Mouse (Mus musculus): Measurements from ENCODE around the gene Zfp219. TPM values are rescaled to one million over a fixed set of nuclear protein-coding genes. Genes with fewer than 3 reads are reported as not detected.

The Zfp219 gene
- polyA plus RNA-seq, 1 experiment, result 73.4 TPM

DNA sequence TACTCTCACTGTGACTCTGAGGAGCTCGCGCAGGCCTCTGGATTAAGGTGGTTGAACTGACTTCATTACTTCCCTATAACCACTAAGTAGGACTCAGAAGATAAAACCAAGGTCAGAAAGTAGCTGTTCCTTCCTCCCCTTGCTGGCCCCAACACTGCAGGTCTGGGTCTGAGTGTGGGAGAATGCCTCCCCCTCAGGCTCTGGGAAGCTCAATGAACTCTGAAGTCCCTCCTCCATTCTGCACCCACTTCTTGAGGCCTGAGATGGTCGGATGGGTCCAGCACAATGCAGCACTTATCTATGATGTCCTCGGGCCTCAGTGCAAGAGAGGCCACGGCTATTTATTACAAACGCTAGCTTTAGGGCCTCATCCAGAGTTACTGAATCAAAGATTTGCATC, 14.9 kb downstream of the Zfp219 start:
- DNase-seq (ENCODE audit: extremely low spot score in 1 of 2, low spot score in 1 of 2), result no peak

DNA sequence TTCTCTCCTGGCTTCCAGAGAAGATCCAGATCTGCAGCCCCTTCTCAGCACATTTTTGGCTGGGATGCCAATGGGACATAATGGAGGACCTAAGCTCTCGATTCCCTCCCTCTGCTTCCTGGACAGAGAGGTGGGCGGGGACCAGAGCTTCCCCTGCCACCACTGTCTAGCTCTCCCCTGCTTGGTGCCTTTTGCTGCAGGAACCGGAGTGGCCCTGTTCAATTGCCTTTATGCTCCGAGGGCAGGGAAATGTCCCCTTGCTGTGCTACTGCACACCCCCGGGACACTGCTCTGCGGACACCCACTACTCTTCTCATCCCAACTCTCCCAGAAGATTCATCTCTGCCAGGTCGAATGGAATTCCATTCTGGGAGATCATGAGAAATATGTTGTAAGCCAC, 15.4 kb downstream of the Zfp219 start:
- no peak for DNase-seq (ENCODE audit: extremely low spot score in 1 of 2, low spot score in 1 of 2)

DNA sequence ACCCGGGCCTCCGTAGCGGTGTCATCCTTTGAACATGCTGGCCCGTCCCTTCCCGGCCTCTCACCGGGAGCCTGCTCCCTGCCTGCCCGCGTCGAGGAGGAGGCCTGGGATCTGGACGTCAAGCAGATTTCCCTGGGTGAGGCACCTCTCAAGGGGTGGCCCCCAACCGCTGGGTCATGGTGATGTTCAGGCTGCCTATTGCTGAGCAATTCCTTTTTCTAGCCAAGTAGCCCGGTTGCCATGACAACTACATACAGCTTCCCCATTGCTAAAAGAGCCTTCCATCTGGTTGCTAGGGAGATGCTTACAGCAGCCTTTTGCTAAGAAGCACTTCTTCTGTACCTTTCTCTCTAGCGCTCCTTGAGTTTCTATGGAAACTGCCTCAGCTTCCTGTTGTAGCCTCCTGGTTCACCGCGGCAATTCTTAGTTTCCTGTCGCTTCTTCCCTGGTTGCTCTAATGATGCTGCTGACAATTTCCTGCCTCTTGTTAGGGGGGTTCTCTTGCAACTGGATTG, 16.5 kb downstream of the Zfp219 start:
- peak; percentile 89 to 92 for DNase-seq (ENCODE audit: extremely low spot score in 1 of 2, low spot score in 1 of 2)

DNA sequence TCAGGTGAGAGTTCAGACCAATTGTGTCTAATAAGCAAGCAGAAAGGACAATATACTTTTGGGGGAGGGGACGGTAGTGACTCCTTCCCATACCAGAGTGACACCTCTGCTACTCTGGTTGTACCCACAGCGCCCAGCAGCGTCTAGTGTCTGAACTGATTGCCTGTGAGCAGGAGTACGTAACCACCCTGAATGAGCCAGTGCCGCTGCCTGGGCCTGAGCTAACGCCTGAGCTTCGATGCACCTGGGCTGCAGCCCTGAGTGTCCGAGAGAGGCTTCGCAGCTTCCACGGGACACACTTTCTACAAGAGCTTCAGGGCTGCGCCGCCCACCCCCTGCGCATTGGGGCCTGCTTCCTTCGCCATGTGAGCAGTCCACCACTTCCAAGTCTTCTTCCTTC, 23.1 kb downstream of the Zfp219 start:
- DNase-seq (ENCODE audit: extremely low spot score in 1 of 2, low spot score in 1 of 2), result peak in 1 of 2 experiments; percentile 0

DNA sequence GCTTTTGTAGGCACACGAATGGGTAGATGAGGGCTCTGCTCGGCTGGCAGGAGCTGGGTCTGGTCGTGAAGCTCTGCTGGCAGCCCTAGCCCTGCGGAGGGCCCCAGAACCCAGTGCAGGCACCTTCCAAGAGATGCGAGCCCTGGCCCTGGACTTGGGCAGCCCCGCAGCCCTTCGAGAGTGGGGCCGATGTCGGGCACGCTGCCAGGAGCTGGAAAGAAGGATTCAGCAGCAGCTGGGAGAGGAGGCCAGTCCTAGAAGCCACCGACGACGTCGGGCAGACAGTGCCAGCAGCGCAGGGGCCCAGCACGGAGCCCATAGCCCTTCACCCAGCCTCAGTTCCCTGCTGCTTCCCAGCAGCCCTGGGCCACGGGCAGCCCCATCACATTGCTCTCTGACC, 23.7 kb downstream of the Zfp219 start:
- peak in 1 of 2 experiments; percentile 4 for DNase-seq (ENCODE audit: extremely low spot score in 1 of 2, low spot score in 1 of 2)

DNA sequence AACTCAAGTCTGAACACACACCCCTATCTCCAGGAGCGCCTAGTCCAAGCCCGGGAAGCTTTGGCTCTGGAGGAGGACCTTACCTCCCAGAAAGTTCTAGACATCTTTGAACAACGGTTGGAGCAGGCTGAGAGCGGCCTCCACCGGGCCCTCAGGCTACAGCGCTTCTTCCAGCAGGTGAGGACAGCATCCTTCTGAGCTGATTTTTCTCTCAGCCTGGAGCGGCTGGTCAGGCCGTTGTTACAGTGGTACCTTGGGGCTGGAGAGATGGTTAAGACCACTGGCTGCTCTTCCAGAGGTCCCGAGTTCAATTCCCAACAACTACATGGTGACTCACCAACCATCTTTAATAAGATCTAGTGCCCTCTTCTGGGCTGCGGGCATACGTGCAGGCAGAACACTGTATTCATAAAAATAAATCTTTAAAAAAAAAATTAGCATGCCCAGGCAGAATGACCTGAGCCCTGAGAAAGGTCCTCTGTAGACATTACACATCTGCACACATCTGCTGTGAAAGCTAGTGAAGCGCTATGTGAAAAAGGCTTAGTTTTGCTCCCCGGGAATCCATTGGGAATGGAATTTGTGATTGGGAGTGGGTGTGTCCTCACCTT, 24.2 kb downstream of the Zfp219 start:
- peak in 1 of 2 experiments; percentile 10 for DNase-seq (ENCODE audit: extremely low spot score in 1 of 2, low spot score in 1 of 2)

DNA sequence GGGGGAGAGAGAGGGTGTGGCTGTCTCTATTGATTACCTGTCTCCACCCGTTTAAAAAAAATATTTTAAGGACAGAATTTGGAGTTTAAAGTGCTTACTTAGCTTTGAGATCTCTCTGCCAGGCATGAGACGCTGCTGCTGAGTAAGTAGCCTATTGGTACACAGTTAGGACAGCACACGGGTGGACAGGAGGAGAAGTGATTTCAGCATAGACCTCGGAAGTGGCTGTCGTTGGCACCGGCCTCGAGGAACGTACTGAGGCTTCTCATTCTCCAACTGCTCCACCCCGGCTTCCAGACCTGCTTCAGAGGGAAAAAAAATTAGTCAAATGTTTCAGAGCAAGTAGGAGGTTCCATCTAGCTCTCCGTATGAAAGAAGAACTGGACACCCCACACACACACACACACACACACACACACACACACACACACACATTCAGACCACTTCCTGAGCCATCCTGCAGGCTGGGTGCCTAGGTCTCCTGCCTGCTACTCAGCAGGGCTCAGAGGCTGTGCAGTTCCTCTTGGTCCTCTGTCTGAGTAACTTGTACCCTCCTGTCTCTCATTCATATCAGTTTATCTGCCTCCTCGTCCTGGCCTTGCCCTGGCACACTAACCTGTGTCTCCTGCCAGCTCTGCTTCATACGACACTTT, 25.2 kb downstream of the Zfp219 start:
- DNase-seq (ENCODE audit: extremely low spot score in 1 of 2, low spot score in 1 of 2), result no peak

DNA sequence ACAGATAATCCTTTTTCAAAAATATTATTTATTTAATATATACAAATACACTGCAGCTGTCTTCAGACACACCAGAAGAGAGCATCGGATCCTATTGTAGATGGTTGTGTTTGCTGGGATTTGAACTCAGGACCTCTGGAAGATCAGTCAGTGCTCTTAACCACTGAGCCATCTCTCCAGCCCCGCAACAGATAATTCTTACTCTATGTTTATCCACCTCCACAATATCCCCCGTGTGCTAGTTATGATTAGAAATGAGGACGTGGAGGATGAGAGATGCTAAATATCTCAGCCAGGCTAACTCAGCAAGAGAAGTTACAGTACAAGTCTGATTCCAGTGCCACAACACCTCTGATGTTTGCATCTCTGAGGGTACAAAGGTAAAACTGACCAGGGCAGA, 26.1 kb downstream of the Zfp219 start:
- no peak for DNase-seq (ENCODE audit: extremely low spot score in 1 of 2, low spot score in 1 of 2)

DNA sequence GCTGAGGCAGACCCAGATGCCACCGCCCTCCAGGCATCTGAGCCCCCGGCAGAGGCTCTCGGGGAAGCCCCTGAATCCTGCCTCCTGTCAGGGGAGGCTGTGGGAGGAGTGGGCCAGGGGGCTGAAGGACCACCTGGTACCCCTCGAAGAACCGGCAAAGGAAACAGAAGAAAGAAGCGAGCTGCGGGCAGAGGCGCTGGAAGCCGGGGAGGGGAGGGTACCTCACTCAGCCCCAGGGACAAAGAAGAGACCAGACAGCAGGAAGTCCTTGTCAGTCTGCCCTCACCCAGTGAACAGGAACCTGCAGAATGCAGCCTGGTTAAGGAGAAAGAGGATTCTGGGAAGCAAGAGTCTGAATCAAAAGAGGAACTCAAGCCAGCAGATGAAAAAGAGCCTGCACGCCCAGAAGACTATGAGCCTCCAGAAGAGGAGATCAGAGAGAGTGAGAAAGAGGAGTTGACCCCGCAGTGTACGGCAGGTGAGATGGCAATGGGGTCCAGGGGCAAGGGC, 31.0 kb downstream of the Zfp219 start:
- no peak for DNase-seq (ENCODE audit: extremely low spot score in 1 of 2, low spot score in 1 of 2)

DNA sequence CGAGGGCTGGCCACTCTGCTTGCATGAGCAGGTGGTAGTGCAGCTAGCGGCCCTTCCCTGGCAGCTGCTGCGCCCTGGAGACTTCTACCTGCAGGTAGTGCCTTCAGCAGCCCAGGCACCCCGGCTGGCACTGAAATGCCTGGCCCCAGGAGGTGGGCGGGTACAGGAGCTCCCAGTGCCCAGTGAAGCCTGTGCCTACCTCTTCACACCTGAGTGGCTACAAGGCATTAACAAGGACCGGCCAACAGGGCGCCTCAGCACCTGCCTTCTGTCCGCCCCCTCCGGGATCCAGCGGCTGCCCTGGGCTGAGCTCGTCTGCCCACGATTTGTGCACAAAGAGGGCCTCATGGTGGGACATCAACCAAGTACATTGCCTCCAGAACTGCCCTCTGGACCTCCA, 31.8 kb downstream of the Zfp219 start:
- DNase-seq (ENCODE audit: extremely low spot score in 1 of 2, low spot score in 1 of 2), result no peak

DNA sequence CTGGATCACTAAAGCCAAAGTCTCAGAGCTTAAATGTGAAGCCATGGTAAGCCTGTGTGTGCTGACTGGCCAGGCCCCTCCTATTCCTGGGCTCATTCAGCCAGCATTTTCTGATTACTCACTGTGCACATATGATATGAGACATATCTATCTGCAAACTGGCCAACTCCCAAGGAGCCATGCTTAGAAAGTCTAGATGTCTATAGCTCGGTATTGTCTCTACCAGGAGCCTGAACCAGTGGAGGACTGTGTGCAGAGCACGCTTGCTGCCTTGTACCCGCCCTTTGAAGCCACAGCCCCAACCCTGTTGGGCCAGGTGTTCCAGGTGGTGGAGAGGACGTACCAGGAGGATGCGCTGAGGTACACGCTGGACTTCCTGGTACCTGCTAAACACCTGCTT, 33.4 kb downstream of the Zfp219 start:
- DNase-seq (ENCODE audit: extremely low spot score in 1 of 2, low spot score in 1 of 2), result no peak

DNA sequence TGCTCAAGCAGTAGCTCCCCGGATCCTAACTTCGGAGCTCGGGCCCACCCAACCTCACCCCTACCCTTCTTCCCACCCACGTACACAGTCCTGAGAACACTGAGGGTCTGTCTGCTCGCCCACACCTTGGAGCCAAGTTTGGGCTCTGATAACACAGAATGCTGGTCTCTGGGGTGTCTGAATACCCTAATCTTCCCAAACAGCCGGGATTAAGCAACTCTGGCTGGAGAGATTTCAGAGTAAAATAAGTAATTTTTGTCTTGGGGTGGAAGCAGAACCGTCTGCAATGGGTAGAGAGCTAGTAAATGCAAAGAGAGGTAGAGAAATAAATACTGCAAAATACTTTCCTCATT, 34.4 kb downstream of the Zfp219 start:
- no peak for DNase-seq (ENCODE audit: extremely low spot score in 1 of 2, low spot score in 1 of 2)

DNA sequence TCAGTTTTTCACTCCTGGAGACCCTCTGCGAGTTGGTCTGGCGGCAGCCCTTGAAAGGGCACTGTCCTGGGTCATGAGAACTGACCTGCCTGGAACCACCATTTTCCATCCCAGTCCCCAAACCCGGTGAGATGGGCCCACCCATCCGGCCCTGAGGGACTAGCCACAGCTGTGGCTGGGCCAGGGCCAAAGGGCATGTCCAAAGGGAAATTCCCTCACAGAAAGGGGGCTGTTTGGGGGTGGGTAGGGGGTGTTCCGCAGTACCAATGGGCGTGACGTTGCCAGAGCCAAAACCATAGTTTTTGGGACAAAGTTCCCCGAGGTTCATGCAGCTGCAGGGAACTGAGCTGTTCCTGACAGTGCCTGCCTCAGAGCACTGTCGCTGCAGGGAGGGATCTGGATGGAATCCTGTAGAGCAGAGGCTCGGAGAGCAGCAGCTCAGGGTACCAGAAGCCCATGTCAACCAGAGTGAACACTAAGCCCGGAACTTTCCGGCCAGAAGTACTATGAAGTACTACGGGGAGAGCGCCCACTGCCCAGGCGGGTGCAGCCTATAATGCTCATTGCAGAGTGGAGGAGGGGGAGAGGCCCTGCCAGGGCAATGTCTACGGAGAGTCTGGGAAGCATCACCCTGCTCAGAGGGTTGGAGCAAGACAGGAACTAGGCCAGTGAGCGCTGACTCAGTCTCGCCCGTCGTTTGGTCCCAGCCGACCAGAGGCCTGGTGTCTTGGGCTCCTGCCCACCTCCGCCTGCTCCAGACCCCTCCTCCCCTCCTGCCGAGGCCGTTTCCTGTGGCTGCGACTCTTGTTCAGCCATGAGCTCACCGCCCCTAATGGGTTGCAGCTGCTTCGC, 35.0 kb downstream of the Zfp219 start:
- peak in 1 of 2 experiments; percentile 68 for DNase-seq (ENCODE audit: extremely low spot score in 1 of 2, low spot score in 1 of 2)

DNA sequence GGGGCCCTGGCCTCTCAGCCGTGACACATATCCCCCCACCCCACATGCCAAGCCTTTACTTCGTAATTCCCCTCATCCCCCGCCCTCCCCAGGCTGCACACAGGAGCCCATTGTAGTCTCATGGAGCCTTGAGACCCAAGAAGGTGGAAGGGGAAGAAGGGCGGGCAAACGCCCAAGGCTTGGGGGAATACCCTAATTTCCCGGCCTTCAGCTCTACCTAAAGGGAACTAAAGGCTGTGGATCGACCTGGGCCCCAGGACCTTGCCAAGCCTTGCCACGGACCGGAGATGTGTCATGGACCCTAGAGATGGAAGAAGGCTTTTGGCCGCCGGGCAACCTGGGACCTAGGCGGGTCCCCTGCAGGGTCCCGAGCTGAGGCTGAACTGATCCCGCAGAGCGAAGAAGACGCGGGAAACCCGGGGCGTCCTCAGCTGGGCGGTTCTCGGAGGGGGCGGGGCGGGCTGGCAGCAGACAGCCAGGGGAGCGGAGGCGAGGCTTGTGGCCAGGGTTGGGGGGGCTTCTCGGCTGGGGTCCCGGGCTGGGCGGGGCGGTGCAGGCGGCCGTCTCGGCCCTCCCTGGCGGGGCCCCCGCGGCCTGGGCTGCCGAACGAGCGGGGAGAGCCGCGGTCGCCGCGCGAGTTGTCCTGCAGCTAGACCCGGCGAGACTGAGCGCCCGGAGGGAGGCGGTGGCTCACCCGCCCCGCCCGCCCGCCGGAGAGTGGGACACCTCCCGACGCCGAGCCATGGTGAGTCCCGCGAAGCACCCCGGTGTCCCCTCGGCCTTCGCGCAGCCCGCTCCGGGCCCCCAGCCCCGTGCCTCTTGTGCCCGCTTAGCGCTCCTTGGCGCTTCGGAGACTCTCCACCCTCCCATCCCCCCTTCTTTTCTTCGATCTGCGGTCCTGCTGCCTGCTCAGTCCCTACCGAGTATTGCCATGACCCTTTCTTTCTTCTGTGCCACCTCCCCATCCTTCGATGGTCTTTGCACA, 36.0 kb downstream of the Zfp219 start, which contains the start of gene Arhgef40:
Gene Arhgef40 (plus strand): TSS at position 473 of the 985 bp plus-strand sequence.
- DNase-seq (ENCODE audit: extremely low spot score in 1 of 2, low spot score in 1 of 2), result peak in 1 of 2 experiments; percentile 53

DNA sequence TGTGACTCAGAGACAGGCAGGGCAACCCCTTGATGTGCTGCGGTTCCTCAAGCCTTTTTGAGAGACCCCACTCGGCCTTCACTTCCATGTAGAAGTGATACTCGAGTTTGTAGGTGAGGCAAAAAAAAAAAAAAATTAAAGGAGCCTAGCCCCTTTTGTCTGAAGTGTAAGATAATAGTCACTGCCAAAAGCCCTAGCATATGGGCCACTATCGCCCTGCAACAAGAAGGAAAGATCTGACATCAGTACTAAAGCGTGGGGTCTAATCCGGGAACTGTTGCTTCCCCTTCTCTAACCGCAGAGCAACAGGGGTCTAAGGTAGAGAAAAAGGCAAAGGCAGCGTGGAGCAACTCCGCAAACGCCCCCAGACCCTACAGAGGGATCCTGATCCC, 36.7 kb downstream of the Zfp219 start:
- no peak for DNase-seq (ENCODE audit: extremely low spot score in 1 of 2, low spot score in 1 of 2)

DNA sequence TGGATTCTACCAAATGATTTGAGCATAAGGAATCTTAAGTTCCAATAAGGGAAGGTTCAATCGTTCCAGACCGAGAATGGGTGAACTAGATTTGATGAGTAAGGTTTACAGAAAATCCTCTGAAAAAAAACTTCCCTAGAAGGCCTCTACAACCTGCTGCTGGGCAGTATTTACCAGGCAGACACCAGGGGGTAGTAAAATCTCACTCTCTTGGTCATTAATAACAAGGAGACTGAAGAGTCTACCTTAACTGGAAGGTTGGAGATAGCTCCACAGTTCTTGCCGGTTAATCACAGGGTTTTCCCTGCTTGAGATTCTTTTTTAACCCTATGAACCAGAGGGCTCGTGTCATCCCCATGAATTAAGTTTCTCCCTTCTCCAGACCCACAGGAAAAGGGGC, 37.3 kb downstream of the Zfp219 start:
- no peak for DNase-seq (ENCODE audit: extremely low spot score in 1 of 2, low spot score in 1 of 2)

DNA sequence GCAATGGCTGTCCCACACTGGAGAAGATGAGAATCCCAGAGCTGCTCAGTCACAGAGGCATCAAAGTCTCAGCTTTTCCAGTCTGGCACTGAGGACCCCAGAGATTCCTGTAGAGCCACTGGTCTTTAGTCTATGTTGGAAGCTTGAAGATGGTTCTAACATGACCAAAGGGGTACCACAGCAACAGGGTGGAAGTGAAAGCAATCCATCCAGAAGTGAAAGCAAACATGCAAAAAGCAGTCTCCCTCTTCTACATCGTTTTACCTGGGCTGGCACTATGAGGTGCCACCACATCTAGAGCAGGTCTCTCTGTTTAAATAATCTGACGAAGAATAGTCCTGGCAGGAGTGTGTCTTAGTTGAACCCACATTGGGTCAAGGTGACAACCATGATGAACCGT, 41.3 kb downstream of the Zfp219 start:
- DNase-seq (ENCODE audit: extremely low spot score in 1 of 2, low spot score in 1 of 2), result no peak

DNA sequence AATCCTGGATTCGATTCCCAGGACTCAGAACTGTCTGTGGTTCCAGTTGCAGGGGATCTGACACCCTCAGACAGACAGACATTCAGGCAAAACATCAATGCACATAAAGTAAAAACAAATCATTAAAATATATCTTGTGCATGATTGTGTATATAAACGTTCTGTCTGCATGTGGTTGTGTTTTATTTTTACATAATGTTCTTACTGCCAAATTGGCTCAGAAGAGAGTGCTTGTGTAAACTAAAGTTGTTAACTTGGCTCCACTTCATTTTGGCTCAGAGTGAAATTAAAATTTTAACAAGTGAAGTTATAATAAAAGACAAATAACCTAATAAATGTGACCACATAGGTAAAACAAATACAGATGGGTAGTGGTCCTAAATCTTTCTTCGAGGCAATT, 53.1 kb downstream of the Zfp219 start:
- no peak for DNase-seq (ENCODE audit: extremely low spot score in 1 of 2, low spot score in 1 of 2)

DNA sequence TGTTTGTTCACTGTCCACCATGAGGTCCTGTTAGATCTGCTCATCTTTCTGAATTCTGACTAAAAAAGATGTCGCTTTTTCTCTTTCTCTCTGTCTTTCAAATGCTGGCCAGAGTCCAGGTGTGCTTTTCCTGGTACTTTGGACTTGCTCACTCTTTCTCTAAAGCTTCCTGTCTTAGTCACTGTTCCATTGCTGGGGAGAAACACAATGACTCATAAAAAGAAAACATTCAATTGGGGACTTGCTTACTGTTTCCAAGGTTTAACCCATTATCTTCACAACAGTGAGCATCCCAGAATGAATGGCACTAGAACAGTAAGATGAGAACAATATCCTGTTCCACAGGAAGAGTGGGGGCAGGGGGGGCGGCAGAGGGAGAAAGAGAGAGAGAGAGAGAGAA, 60.2 kb downstream of the Zfp219 start:
- peak in 1 of 2 experiments; percentile 5 for DNase-seq (ENCODE audit: extremely low spot score in 1 of 2, low spot score in 1 of 2)
